Mouse (Mus musculus) cerebellum, adult 2 months (tissue): ENCODE measurements at regions not wholly inside any gene's neighbourhood (a gene's known extent, or its start where the extent isn't known, plus 50 kb on each side); places are given as distances from the start of the nearest gene placed in this dataset.
A peak's percentile ranks its signal among the peaks of the same experiment; 100 is the strongest.

Source experiments
- DNase-seq, 2 experiments: peaks; one replicate each; pipeline ENCODE4 v3.0.0; 2021
- H3K27ac ChIP-seq: fragments of 200-500 bp; 2 replicates; pipeline ENCODE4 v1.5.1; 2012; ENCODE audit warnings: low read length, control low read depth, inconsistent platforms; ENCODE audit not compliant: insufficient read depth
- H3K27me3 ChIP-seq: fragments of 200-500 bp; 2 replicates; pipeline ENCODE4 v1.6.1; 2012; ENCODE audit warnings: inconsistent platforms, mild to moderate bottlenecking, low read length, moderate library complexity; ENCODE audit not compliant: control insufficient read depth, insufficient read depth
- H3K4me1 ChIP-seq: fragments of 200-500 bp; 2 replicates; pipeline ENCODE4 v1.6.1; 2011; ENCODE audit warnings: low read length; ENCODE audit not compliant: control insufficient read depth, insufficient read depth
- H3K4me3 ChIP-seq: fragments of 200-500 bp; replicated peaks from 2 replicates; pipeline ENCODE3; 2011; ENCODE audit warnings: mild to moderate bottlenecking, low read depth, low read length, control low read depth; ENCODE audit not compliant: insufficient read depth
- CTCF ChIP-seq: fragments of 200-500 bp; IDR thresholded peaks from 2 replicates; pipeline ENCODE4 v1.5.1; 2011; ENCODE audit warnings: low read depth, mild to moderate bottlenecking, control low read depth, low read length, moderate library complexity, borderline replicate concordance; ENCODE audit not compliant: insufficient read depth
- POLR2A ChIP-seq: fragments of 200-500 bp; IDR thresholded peaks from 2 replicates; pipeline ENCODE4 v1.6.1; 2011; ENCODE audit warnings: low read length, control low read depth, borderline replicate concordance; ENCODE audit not compliant: insufficient read depth
- whole genome bisulfite sequencing: fragments of 180-500 bp; shearing (Covaris S2); methylation state at CpG from one replicate; pipeline ENCODE4 v1.1.7; 2018; 5-methylcytosine and 5-hydroxymethylcytosine counted together

- no peak overlapping the region for H3K27ac ChIP-seq
- TF ChIP-seq POLR2A (no peak), CTCF (no peak)
- WGBS = 8% methylated on average over 7 of the region's 7 CpGs
- H3K4me3 ChIP-seq = peak overlapping the region; percentile 29
- no peaks in the 10 kb centered on the region for H3K27me3 ChIP-seq
- DNase-seq = peak; percentile 72 to 86
- H3K4me1 ChIP-seq = peaks cover 7% of the 10 kb centered on the region; the same call in 1 of the 2 replicates
These were observed 85.7 kb downstream of the Vcpkmt start for GRCm38 (mm10) chr12:69497121-69497520.

GRCm38 (mm10) chr12:69496341-69496904 is 86.4 kb downstream of the Vcpkmt start:
- 67% methylated on average over 6 of the region's 6 CpGs for WGBS
- TF ChIP-seq CTCF (no peak), POLR2A (no peak)
- Histone ChIP-seq H3K27me3 (no peaks in the 10 kb centered on the region), H3K4me1 (peaks cover 3% of the 10 kb centered on the region; the same call in 1 of the 2 replicates), H3K4me3 (no peak overlapping the region), H3K27ac (no peak overlapping the region)
- no peak for DNase-seq

- no peak overlapping the region for H3K27ac ChIP-seq
- 96% methylated on average over 5 of the region's 5 CpGs for WGBS
- H3K27me3 ChIP-seq = no peaks in the 10 kb centered on the region
- no peak for DNase-seq
- peaks cover 3% of the 10 kb centered on the region; the same call in 1 of the 2 replicates for H3K4me1 ChIP-seq
- no peak overlapping the region for H3K4me3 ChIP-seq
- TF ChIP-seq CTCF (no peak), POLR2A (no peak)
These were observed 87.1 kb downstream of the Vcpkmt start for GRCm38 (mm10) chr12:69495776-69496175.

GRCm38 (mm10) chr12:69494648-69495047 is 88.2 kb downstream of the Vcpkmt start:
- DNase-seq = no peak
- no peak for TF ChIP-seq CTCF
- TF ChIP-seq POLR2A = no peak
- Histone ChIP-seq H3K4me1 (peaks cover 3% of the 10 kb centered on the region; the same call in 1 of the 2 replicates), H3K27ac (no peak overlapping the region), H3K4me3 (no peak overlapping the region), H3K27me3 (no peaks in the 10 kb centered on the region)
- WGBS = 46% methylated on average over 8 of the region's 8 CpGs

- Histone ChIP-seq H3K27me3 (no peaks in the 10 kb centered on the region), H3K4me3 (no peak overlapping the region), H3K27ac (no peak overlapping the region), H3K4me1 (peaks cover 7% of the 10 kb centered on the region; the same call in 1 of the 2 replicates)
- no peak for TF ChIP-seq CTCF
- TF ChIP-seq POLR2A = no peak
- no peak for DNase-seq
- 71% methylated on average over 10 of the region's 10 CpGs for WGBS
These were observed 93.1 kb downstream of the Vcpkmt start for GRCm38 (mm10) chr12:69489686-69490085.

GRCm38 (mm10) chr12:69486903-69487302 is 95.9 kb downstream of the Vcpkmt start:
- no peaks in the 10 kb centered on the region for H3K27me3 ChIP-seq
- H3K4me1 ChIP-seq = peaks cover 7% of the 10 kb centered on the region; the same call in 1 of the 2 replicates
- no peak overlapping the region for H3K4me3 ChIP-seq
- 74% methylated on average over 8 of the region's 8 CpGs for WGBS
- no peak for TF ChIP-seq CTCF
- no peak for TF ChIP-seq POLR2A
- no peak overlapping the region for H3K27ac ChIP-seq
- no peak for DNase-seq

GRCm38 (mm10) chr12:69485652-69486651 is 96.9 kb downstream of the Vcpkmt start:
- no peak for DNase-seq

GRCm38 (mm10) chr12:69481420-69481819 is 101.4 kb downstream of the Vcpkmt start:
- Histone ChIP-seq H3K4me1 (peaks cover 11% of the 10 kb centered on the region; the same call in 1 of the 2 replicates), H3K27ac (no peak overlapping the region), H3K27me3 (no peaks in the 10 kb centered on the region), H3K4me3 (no peak overlapping the region)
- TF ChIP-seq POLR2A (no peak), CTCF (no peak)
- 66% methylated on average over 3 of the region's 3 CpGs for WGBS
- DNase-seq = no peak

More at GRCm38 (mm10) chr12:69485652-69486651, 96.9 kb downstream of the Vcpkmt start:
- 29% methylated on average over 14 of the region's 14 CpGs for WGBS
- Histone ChIP-seq H3K27me3 (no peaks in the 10 kb centered on the region), H3K4me1 (peaks cover 7% of the 10 kb centered on the region; the same call in 1 of the 2 replicates), H3K4me3 (peak overlapping the region; percentile 10), H3K27ac (no peak overlapping the region)
- TF ChIP-seq CTCF = no peak
- no peak for TF ChIP-seq POLR2A
